Mouse (Mus musculus) MEL (cell line): ENCODE data around the gene Mgp.

Experiments
- CTCF ChIP-seq, 3 experiments: IDR thresholded peaks in 2 of 3; conservative IDR thresholded peaks in 1 of 3; 2 replicates each; pipeline ENCODE4 v1.5.1; 2011 to 2012; ENCODE audit warnings: low read length in 3 of 3, low read depth in 2 of 3, mild to moderate bottlenecking in 2 of 3, improper control_type of control experiment in 1 of 3, inconsistent platforms in 1 of 3, mixed read lengths in 1 of 3, moderate library complexity in 1 of 3; ENCODE audit not compliant: control insufficient read depth in 1 of 3, insufficient read depth in 1 of 3, poor library complexity in 1 of 3, severe bottlenecking in 1 of 3
- ELF1 ChIP-seq: IDR thresholded peaks from 2 replicates; pipeline ENCODE4 v1.6.1; 2014; ENCODE audit warnings: low read depth, mild to moderate bottlenecking, inconsistent platforms, low read length, improper control_type of control experiment, moderate library complexity
- GATA1 ChIP-seq: IDR thresholded peaks from 2 replicates; pipeline ENCODE4 v1.6.1; 2011; ENCODE audit warnings: low read depth, low read length, improper control_type of control experiment
- JUND ChIP-seq: IDR thresholded peaks from 2 replicates; pipeline ENCODE4 v1.6.1; 2011; ENCODE audit warnings: low read depth, mild to moderate bottlenecking, improper control_type of control experiment, low read length
- KAT2A ChIP-seq: conservative IDR thresholded peaks from 2 replicates; pipeline ENCODE4 v1.6.1; 2012; ENCODE audit warnings: low read depth, low read length, improper control_type of control experiment, inconsistent platforms
- MAZ ChIP-seq: IDR thresholded peaks from 2 replicates; pipeline ENCODE4 v1.6.1; 2012; ENCODE audit warnings: low read depth, mild to moderate bottlenecking, inconsistent platforms, low read length, improper control_type of control experiment
- MXI1 ChIP-seq: IDR thresholded peaks from 2 replicates; pipeline ENCODE4 v1.6.1; 2011; ENCODE audit warnings: mild to moderate bottlenecking, low read depth, low read length, improper control_type of control experiment
- RCOR1 ChIP-seq: IDR thresholded peaks from 2 replicates; pipeline ENCODE4 v1.6.1; 2012; ENCODE audit warnings: low read depth, mild to moderate bottlenecking, inconsistent platforms, low read length, improper control_type of control experiment
- SIN3A ChIP-seq: IDR thresholded peaks from 2 replicates; pipeline ENCODE4 v1.6.1; 2012; ENCODE audit warnings: low read length, improper control_type of control experiment, inconsistent platforms
- TAL1 ChIP-seq: IDR thresholded peaks from 2 replicates; pipeline ENCODE4 v1.6.1; 2012; ENCODE audit warnings: mild to moderate bottlenecking, inconsistent platforms, low read length, moderate library complexity, mixed read lengths
- USF1 ChIP-seq: IDR thresholded peaks from 2 replicates; pipeline ENCODE4 v1.6.1; 2014; ENCODE audit warnings: low read depth, mild to moderate bottlenecking, inconsistent platforms, low read length, improper control_type of control experiment, moderate library complexity
- ZMIZ1 ChIP-seq: IDR thresholded peaks from 2 replicates; pipeline ENCODE4 v1.6.1; 2012; ENCODE audit warnings: low read depth, mild to moderate bottlenecking, inconsistent platforms, low read length, improper control_type of control experiment, moderate library complexity

- no peak for TF ChIP-seq GATA1
- no peak for TF ChIP-seq ZMIZ1
- no peak for TF ChIP-seq SIN3A
- no peak for TF ChIP-seq MXI1
- no peak for TF ChIP-seq CTCF (IDR thresholded peaks at IDR 0.05 in 2 of 3, conservative IDR thresholded peaks at IDR 0.05 in 1 of 3; ENCODE audit: control insufficient read depth in 1 of 3, insufficient read depth in 1 of 3, low read depth in 2 of 3, low read length in 3 of 3, poor library complexity in 1 of 3, severe bottlenecking in 1 of 3)
- no peak for TF ChIP-seq JUND
- no peak for TF ChIP-seq TAL1
- TF ChIP-seq RCOR1: no peak
- no peak for TF ChIP-seq KAT2A
- no peak for TF ChIP-seq MAZ
- no peak for TF ChIP-seq USF1
- TF ChIP-seq ELF1: no peak
Observed at GRCm38 (mm10) chr6:136835352-136835751, 40.3 kb downstream of the Mgp start, which contains the start of gene Smco3.
